Mouse (Mus musculus) CH12.LX (cell line): ENCODE measurements around the gene Zmynd8. TPM values are rescaled to one million over a fixed set of nuclear protein-coding genes. Genes with fewer than 3 reads are reported as not detected.

Experiments used
- DNase-seq: peaks from one replicate; pipeline ENCODE4 v3.0.0-alpha.2; 2013; ENCODE audit errors: extremely low read depth
- H3K27ac ChIP-seq: 2 replicates; pipeline ENCODE4 v1.5.1; 2012; ENCODE audit warnings: low read depth, mild to moderate bottlenecking, control low read depth, moderate library complexity; ENCODE audit not compliant: insufficient read depth
- H3K27me3 ChIP-seq: replicated peaks from 2 replicates; pipeline ENCODE3; 2012; ENCODE audit warnings: inconsistent platforms
- H3K36me3 ChIP-seq, 2 experiments: replicated peaks in 1 of 2; 2 replicates each; pipeline versions ENCODE3 to v1.6.1; 2012; ENCODE audit warnings: inconsistent platforms in 1 of 2, low read length in 1 of 2, mild to moderate bottlenecking in 1 of 2, mixed read lengths in 1 of 2, moderate library complexity in 1 of 2; ENCODE audit not compliant: control insufficient read depth in 1 of 2, insufficient read depth in 1 of 2
- H3K4me1 ChIP-seq, 2 experiments: 2 replicates each; pipeline ENCODE4 v1.6.1; 2012; ENCODE audit warnings: inconsistent platforms in 1 of 2, moderate library complexity in 1 of 2; ENCODE audit not compliant: insufficient read depth in 2 of 2, control insufficient read depth in 1 of 2
- H3K4me2 ChIP-seq: 2 replicates; pipeline ENCODE4 v1.6.1; 2012; ENCODE audit warnings: low read depth, mild to moderate bottlenecking, control low read depth; ENCODE audit not compliant: poor library complexity, insufficient read depth, severe bottlenecking
- H3K4me3 ChIP-seq, 3 experiments: fragments of 150-350 bp in 1 of 3; sonication (generic) in 1 of 3; replicated peaks in 1 of 3; 2 replicates each; pipeline versions ENCODE3 to v1.5.1; 2011 to 2012; ENCODE audit warnings: low read depth in 2 of 3, low read length in 2 of 3, mild to moderate bottlenecking in 2 of 3, moderate library complexity in 2 of 3, control low read depth in 1 of 3, improper control_type of control experiment in 1 of 3, inconsistent platforms in 1 of 3, mixed read lengths in 1 of 3; ENCODE audit not compliant: poor library complexity in 1 of 3
- H3K79me2 ChIP-seq: replicated peaks from 2 replicates; pipeline ENCODE4 v1.6.1; 2012; ENCODE audit warnings: mild to moderate bottlenecking, moderate library complexity; ENCODE audit not compliant: control insufficient read depth, poor library complexity, insufficient read depth, severe bottlenecking; ENCODE audit errors: extremely low read depth
- H3K9ac ChIP-seq: 2 replicates; pipeline ENCODE4 v1.6.1; 2012; ENCODE audit warnings: low read depth, mild to moderate bottlenecking, control low read depth, moderate library complexity; ENCODE audit not compliant: insufficient read depth
- H3K9me3 ChIP-seq: replicated peaks from 2 replicates; pipeline ENCODE3; 2012; ENCODE audit warnings: low read length, inconsistent platforms, mixed read lengths
- BHLHE40 ChIP-seq: IDR thresholded peaks from 2 replicates; pipeline ENCODE4 v1.6.1; 2011; ENCODE audit warnings: mild to moderate bottlenecking, low read depth, low read length, improper control_type of control experiment
- CTCF ChIP-seq, 2 experiments: IDR thresholded peaks in 1 of 2; conservative IDR thresholded peaks in 1 of 2; 2 replicates each; pipeline ENCODE4 v1.5.1; 2011 to 2012; ENCODE audit warnings: low read depth in 2 of 2, low read length in 2 of 2, improper control_type of control experiment in 1 of 2, inconsistent platforms in 1 of 2, mild to moderate bottlenecking in 1 of 2, moderate library complexity in 1 of 2
- JUN ChIP-seq: IDR thresholded peaks from 2 replicates; pipeline ENCODE4 v1.6.1; 2011; ENCODE audit warnings: low read depth, mild to moderate bottlenecking, low read length, improper control_type of control experiment, moderate library complexity; ENCODE audit not compliant: insufficient read depth
- MAFK ChIP-seq: IDR thresholded peaks from 2 replicates; pipeline ENCODE4 v1.6.1; 2011; ENCODE audit warnings: low read length, improper control_type of control experiment; ENCODE audit not compliant: insufficient replicate concordance
- MAX ChIP-seq: IDR thresholded peaks from 2 replicates; pipeline ENCODE4 v1.6.1; 2011; ENCODE audit warnings: low read length, improper control_type of control experiment
- MYC ChIP-seq: IDR thresholded peaks from 2 replicates; pipeline ENCODE4 v1.6.1; 2011; ENCODE audit warnings: low read depth, mild to moderate bottlenecking, improper control_type of control experiment, low read length
- NELFE ChIP-seq: IDR thresholded peaks from 2 replicates; pipeline ENCODE4 v1.6.1; 2011; ENCODE audit warnings: low read depth, low read length, improper control_type of control experiment
- NRF1 ChIP-seq: IDR thresholded peaks from 2 replicates; pipeline ENCODE4 v1.6.1; 2014; ENCODE audit warnings: low read depth, mild to moderate bottlenecking, inconsistent platforms, low read length, improper control_type of control experiment, moderate library complexity
- PAX5 ChIP-seq: IDR thresholded peaks from 2 replicates; pipeline ENCODE4 v1.6.1; 2012; ENCODE audit warnings: low read length, inconsistent platforms, mixed read lengths
- POLR2A ChIP-seq: IDR thresholded peaks from 2 replicates; pipeline ENCODE4 v1.6.1; 2011; ENCODE audit warnings: low read depth, mild to moderate bottlenecking, improper control_type of control experiment, low read length
- RAD21 ChIP-seq: IDR thresholded peaks from 2 replicates; pipeline ENCODE4 v1.6.1; 2011; ENCODE audit warnings: low read depth, mild to moderate bottlenecking, low read length, improper control_type of control experiment, moderate library complexity
- RCOR1 ChIP-seq: conservative IDR thresholded peaks from 2 replicates; pipeline ENCODE4 v1.6.1; 2012; ENCODE audit warnings: low read depth, mild to moderate bottlenecking, inconsistent platforms, low read length, improper control_type of control experiment
- SIN3A ChIP-seq: IDR thresholded peaks from 2 replicates; pipeline ENCODE4 v1.6.1; 2012; ENCODE audit warnings: low read length, improper control_type of control experiment, inconsistent platforms
- SMC3 ChIP-seq: IDR thresholded peaks from 2 replicates; pipeline ENCODE4 v1.6.1; 2011; ENCODE audit warnings: low read depth, low read length, improper control_type of control experiment
- TBP ChIP-seq: conservative IDR thresholded peaks from 2 replicates; pipeline ENCODE4 v1.6.1; 2011; ENCODE audit warnings: low read depth, low read length, improper control_type of control experiment
- TCF12 ChIP-seq: IDR thresholded peaks from 2 replicates; pipeline ENCODE4 v1.6.1; 2014; ENCODE audit warnings: low read depth, mild to moderate bottlenecking, inconsistent platforms, low read length, improper control_type of control experiment
- UBTF ChIP-seq: IDR thresholded peaks from 2 replicates; pipeline ENCODE4 v1.6.1; 2012; ENCODE audit warnings: low read depth, mild to moderate bottlenecking, inconsistent platforms, low read length, improper control_type of control experiment, moderate library complexity
- USF1 ChIP-seq: IDR thresholded peaks from 2 replicates; pipeline ENCODE4 v1.6.1; 2014; ENCODE audit warnings: low read depth, mild to moderate bottlenecking, inconsistent platforms, low read length, improper control_type of control experiment
- USF2 ChIP-seq: conservative IDR thresholded peaks from 2 replicates; pipeline ENCODE4 v1.6.1; 2011; ENCODE audit warnings: low read depth, low read length, improper control_type of control experiment
- ZC3H11A ChIP-seq: IDR thresholded peaks from 2 replicates; pipeline ENCODE4 v1.6.1; 2012; ENCODE audit warnings: low read depth, mild to moderate bottlenecking, inconsistent platforms, low read length, improper control_type of control experiment
- ZMIZ1 ChIP-seq: IDR thresholded peaks from 2 replicates; pipeline ENCODE4 v1.6.1; 2012; ENCODE audit warnings: low read depth, mild to moderate bottlenecking, inconsistent platforms, low read length, improper control_type of control experiment
- dilution Hi-C: fragments of 300-500 bp; cut with MboI; formaldehyde crosslinking; loops from 2 replicates; pipeline ENCODE4 v1.14.3; 2020; ENCODE audit warnings: low sequenced_read_pairs; ENCODE audit not compliant: extremely low pct_unique_long_range_greater_than_20kb, extremely low pct_ligation_motif_present
- in situ Hi-C: fragments of 300-500 bp; cut with MboI; formaldehyde crosslinking; loops from 3 replicates; pipeline ENCODE4 v1.14.3; 2019; ENCODE audit warnings: low sequenced_read_pairs, low pct_ligation_motif_present, low pct_unique_long_range_greater_than_20kb, mixed read lengths
- polyA plus RNA-seq: library from polyadenylated mRNA; unstranded; fragments of >175 nt; gene quantifications from 2 replicates; pipeline ENCODE4 v1.2.1, GENCODE M21; 2012; ENCODE audit warnings: low read depth; ENCODE audit not compliant: insufficient read length
- total RNA-seq, 2 experiments: library from RNA; depleted of rRNA; stranded (reverse); fragments of 300-350 nt in 1 of 2; fragments of >200 nt in 1 of 2; gene quantifications; 2 replicates each; pipeline ENCODE4 v1.2.3; 2012 to 2014

The Zmynd8 gene
- total and polyA plus RNA-seq, 3 experiments = 33.6 to 84.5 (median 35.1) TPM

DNA sequence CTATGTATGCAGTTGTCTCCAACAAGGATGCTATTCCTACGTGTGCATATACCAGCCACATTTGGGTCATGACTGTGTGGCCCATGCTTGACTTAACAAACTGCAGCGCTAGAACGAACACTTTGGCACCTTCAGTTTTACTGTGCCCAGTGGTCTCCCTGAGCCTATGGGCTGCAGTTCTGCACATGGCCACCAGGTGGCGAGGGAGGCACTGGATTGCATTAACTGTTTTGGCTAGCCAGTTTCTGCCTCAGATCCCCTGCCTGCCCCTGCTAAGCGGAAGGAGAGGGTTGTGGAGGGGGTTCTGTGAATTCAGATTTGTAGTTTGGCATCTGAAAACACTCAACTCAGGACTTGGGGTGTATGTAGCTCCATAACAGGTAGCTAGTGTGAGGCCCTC is 116.5 kb downstream of the Zmynd8 start:
- Histone ChIP-seq H3K27ac (no peak overlapping the region), H3K4me1 (peaks cover 9 to 41% of the 10 kb centered on the region in 2 experiments), H3K9me3 (peaks cover 5% of the 10 kb centered on the region), H3K79me2 (0 out of 2 replicates have a peak, but pooled peaks cover 3% of the 10 kb centered on the region), H3K4me2 (no peak overlapping the region), H3K36me3 (peaks cover 52 to 72% of the 10 kb centered on the region in 2 experiments), H3K4me3 (no peak overlapping the region), H3K27me3 (no peaks in the 10 kb centered on the region), H3K9ac (no peak overlapping the region)
- peak; percentile 79 for DNase-seq
- in situ Hi-C loops = loop anchor here (5.0 to 25.0 kb wide), 2 partner anchors 130 to 255 kb away; no protein-coding TSS in a partner anchor
- TF ChIP-seq ZMIZ1 (no peak), TBP (no peak), NELFE (no peak; the same call in 1 of the 2 replicates), RAD21 (peak; percentile 64), UBTF (no peak), CTCF (conservative IDR thresholded peaks at IDR 0.05 in 1 of 2, IDR thresholded peaks at IDR 0.05 in 1 of 2; ENCODE audit: low read depth in 2 of 2, low read length in 2 of 2) (peak; percentile 89 to 99), POLR2A (peak; percentile 17; the same call in 1 of the 2 replicates), BHLHE40 (no peak), MAX (0 out of 2 replicates have a peak, but pooled peaks have one; percentile 16), PAX5 (no peak), USF2 (no peak), MAFK (no peak), USF1 (no peak), SMC3 (peak; percentile 85)
- dilution Hi-C loops = no loop called here

DNA sequence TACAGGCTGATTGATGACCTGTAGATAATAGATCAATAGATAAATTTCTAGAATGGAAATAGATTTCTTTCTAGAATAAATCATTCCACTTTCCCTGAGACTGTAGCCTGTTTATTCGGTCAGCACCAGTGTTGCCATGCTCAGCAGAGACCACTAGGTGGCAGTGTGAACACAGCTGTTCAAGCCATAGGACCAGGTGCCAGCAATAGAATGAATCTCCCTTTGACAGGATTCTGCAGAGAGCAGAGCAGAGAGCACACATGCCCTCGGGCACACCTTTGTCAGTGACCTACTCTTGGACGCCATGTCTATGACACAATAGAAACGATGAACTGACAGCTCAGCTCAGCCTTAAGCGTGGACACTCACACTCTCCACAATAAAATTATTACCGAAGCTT is 119.9 kb downstream of the Zmynd8 start:
- Histone ChIP-seq H3K27ac (no peak overlapping the region), H3K79me2 (no peaks in the 10 kb centered on the region), H3K9me3 (peaks cover 8% of the 10 kb centered on the region), H3K4me3 (no peak overlapping the region), H3K27me3 (no peaks in the 10 kb centered on the region), H3K9ac (no peak overlapping the region), H3K4me1 (peaks cover 0 to 28% of the 10 kb centered on the region in 2 experiments; a peak in 2 of 4 replicates), H3K4me2 (no peak overlapping the region), H3K36me3 (peaks cover 24 to 39% of the 10 kb centered on the region in 2 experiments)
- TF ChIP-seq SMC3 (peak; percentile 88), SIN3A (peak; percentile 29; the same call in 1 of the 2 replicates), MYC (peak; percentile 24; the same call in 1 of the 2 replicates), RAD21 (peak; percentile 91), ZC3H11A (peak; percentile 62; the same call in 1 of the 2 replicates), JUN (no peak), UBTF (no peak), TCF12 (peak; percentile 24; the same call in 1 of the 2 replicates), CTCF (conservative IDR thresholded peaks at IDR 0.05 in 1 of 2, IDR thresholded peaks at IDR 0.05 in 1 of 2; ENCODE audit: low read depth in 2 of 2, low read length in 2 of 2) (peak; percentile 95 to 97), POLR2A (0 out of 2 replicates have a peak, but pooled peaks have one; percentile 11), NRF1 (no peak), RCOR1 (no peak)
- DNase-seq = peak; percentile 83
- in situ Hi-C loops = loop anchor here (25.0 kb wide), 1 partner anchor 258 kb away; no protein-coding TSS in a partner anchor
- dilution Hi-C loops = no loop called here
